Mouse (Mus musculus): ENCODE data around the gene Olfr394.
"Not testable (repeated sequence)": the region's sequence is repeated elsewhere in the genome, so short reads cannot be mapped to it uniquely, and the experiment has no call there.

Olfr394 gene

GRCm38 (mm10) chr11:73890671-73891070, at the start of gene Olfr394:
Olfr394 (minus strand) TSS chr11:73890771.
- DNase-seq, result no peak

GRCm38 (mm10) chr11:73936377-73936776, 45.8 kb upstream of the Olfr394 start, which contains the start of gene Olfr23:
Olfr23 (plus strand) TSS chr11:73936677.
- no peak for DNase-seq

GRCm38 (mm10) chr11:73909199-73909598, 18.6 kb upstream of the Olfr394 start, which contains the start of gene Olfr395:
Olfr395 (minus strand) TSS chr11:73909299.
- not testable (repeated sequence) for DNase-seq

GRCm38 (mm10) chr11:73851354-73851753, 39.2 kb downstream of the Olfr394 start, which contains the start of gene Olfr393:
Olfr393 (minus strand) TSS chr11:73851454.
- DNase-seq, result no peak
